Mouse (Mus musculus) CH12.LX (cell line): Measurements from ENCODE around the gene Mlxip. TPM values are rescaled to one million over a fixed set of nuclear protein-coding genes. Genes with fewer than 3 reads are reported as not detected.

Experiments used
- DNase-seq: peaks from one replicate; pipeline ENCODE4 v3.0.0-alpha.2; 2013; ENCODE audit errors: extremely low read depth
- H3K27ac ChIP-seq: 2 replicates; pipeline ENCODE4 v1.5.1; 2012; ENCODE audit warnings: low read depth, mild to moderate bottlenecking, control low read depth, moderate library complexity; ENCODE audit not compliant: insufficient read depth
- H3K27me3 ChIP-seq: replicated peaks from 2 replicates; pipeline ENCODE3; 2012; ENCODE audit warnings: inconsistent platforms
- H3K36me3 ChIP-seq, 2 experiments: replicated peaks in 1 of 2; 2 replicates each; pipeline versions ENCODE3 to v1.6.1; 2012; ENCODE audit warnings: inconsistent platforms in 1 of 2, low read length in 1 of 2, mild to moderate bottlenecking in 1 of 2, mixed read lengths in 1 of 2, moderate library complexity in 1 of 2; ENCODE audit not compliant: control insufficient read depth in 1 of 2, insufficient read depth in 1 of 2
- H3K4me1 ChIP-seq, 2 experiments: 2 replicates each; pipeline ENCODE4 v1.6.1; 2012; ENCODE audit warnings: inconsistent platforms in 1 of 2, moderate library complexity in 1 of 2; ENCODE audit not compliant: insufficient read depth in 2 of 2, control insufficient read depth in 1 of 2
- H3K4me2 ChIP-seq: 2 replicates; pipeline ENCODE4 v1.6.1; 2012; ENCODE audit warnings: low read depth, mild to moderate bottlenecking, control low read depth; ENCODE audit not compliant: poor library complexity, insufficient read depth, severe bottlenecking
- H3K4me3 ChIP-seq, 3 experiments: fragments of 150-350 bp in 1 of 3; sonication (generic) in 1 of 3; replicated peaks in 1 of 3; 2 replicates each; pipeline versions ENCODE3 to v1.5.1; 2011 to 2012; ENCODE audit warnings: low read depth in 2 of 3, low read length in 2 of 3, mild to moderate bottlenecking in 2 of 3, moderate library complexity in 2 of 3, control low read depth in 1 of 3, improper control_type of control experiment in 1 of 3, inconsistent platforms in 1 of 3, mixed read lengths in 1 of 3; ENCODE audit not compliant: poor library complexity in 1 of 3
- H3K79me2 ChIP-seq: replicated peaks from 2 replicates; pipeline ENCODE4 v1.6.1; 2012; ENCODE audit warnings: mild to moderate bottlenecking, moderate library complexity; ENCODE audit not compliant: control insufficient read depth, poor library complexity, insufficient read depth, severe bottlenecking; ENCODE audit errors: extremely low read depth
- H3K9ac ChIP-seq: 2 replicates; pipeline ENCODE4 v1.6.1; 2012; ENCODE audit warnings: low read depth, mild to moderate bottlenecking, control low read depth, moderate library complexity; ENCODE audit not compliant: insufficient read depth
- H3K9me3 ChIP-seq: replicated peaks from 2 replicates; pipeline ENCODE3; 2012; ENCODE audit warnings: low read length, inconsistent platforms, mixed read lengths
- BHLHE40 ChIP-seq: IDR thresholded peaks from 2 replicates; pipeline ENCODE4 v1.6.1; 2011; ENCODE audit warnings: mild to moderate bottlenecking, low read depth, low read length, improper control_type of control experiment
- CHD2 ChIP-seq: IDR thresholded peaks from 2 replicates; pipeline ENCODE4 v1.6.1; 2011; ENCODE audit warnings: low read length, improper control_type of control experiment
- CTCF ChIP-seq, 2 experiments: IDR thresholded peaks in 1 of 2; conservative IDR thresholded peaks in 1 of 2; 2 replicates each; pipeline ENCODE4 v1.5.1; 2011 to 2012; ENCODE audit warnings: low read depth in 2 of 2, low read length in 2 of 2, improper control_type of control experiment in 1 of 2, inconsistent platforms in 1 of 2, mild to moderate bottlenecking in 1 of 2, moderate library complexity in 1 of 2
- ELF1 ChIP-seq: IDR thresholded peaks from 2 replicates; pipeline ENCODE4 v1.6.1; 2014; ENCODE audit warnings: low read depth, mild to moderate bottlenecking, inconsistent platforms, low read length, improper control_type of control experiment
- ETS1 ChIP-seq: conservative IDR thresholded peaks from 2 replicates; pipeline ENCODE4 v1.6.1; 2012; ENCODE audit warnings: low read depth, mild to moderate bottlenecking, inconsistent platforms, low read length, improper control_type of control experiment, moderate library complexity
- HCFC1 ChIP-seq: IDR thresholded peaks from 2 replicates; pipeline ENCODE4 v1.6.1; 2012; ENCODE audit warnings: low read depth, mild to moderate bottlenecking, inconsistent platforms, low read length, improper control_type of control experiment
- IRF4 ChIP-seq: IDR thresholded peaks from 2 replicates; pipeline ENCODE4 v1.6.1; 2014; ENCODE audit warnings: low read depth, mild to moderate bottlenecking, inconsistent platforms, low read length, improper control_type of control experiment
- JUN ChIP-seq: IDR thresholded peaks from 2 replicates; pipeline ENCODE4 v1.6.1; 2011; ENCODE audit warnings: low read depth, mild to moderate bottlenecking, low read length, improper control_type of control experiment, moderate library complexity; ENCODE audit not compliant: insufficient read depth
- JUND ChIP-seq: conservative IDR thresholded peaks from 2 replicates; pipeline ENCODE4 v1.6.1; 2011; ENCODE audit warnings: low read depth, low read length, improper control_type of control experiment
- KAT2A ChIP-seq: IDR thresholded peaks from 2 replicates; pipeline ENCODE4 v1.6.1; 2012; ENCODE audit warnings: low read length, improper control_type of control experiment, inconsistent platforms; ENCODE audit not compliant: insufficient replicate concordance
- MAX ChIP-seq: IDR thresholded peaks from 2 replicates; pipeline ENCODE4 v1.6.1; 2011; ENCODE audit warnings: low read length, improper control_type of control experiment
- MAZ ChIP-seq: IDR thresholded peaks from 2 replicates; pipeline ENCODE4 v1.6.1; 2012; ENCODE audit warnings: low read depth, mild to moderate bottlenecking, inconsistent platforms, low read length, improper control_type of control experiment, moderate library complexity
- MXI1 ChIP-seq: IDR thresholded peaks from 2 replicates; pipeline ENCODE4 v1.6.1; 2011; ENCODE audit warnings: mild to moderate bottlenecking, low read depth, low read length, improper control_type of control experiment
- MYC ChIP-seq: IDR thresholded peaks from 2 replicates; pipeline ENCODE4 v1.6.1; 2011; ENCODE audit warnings: low read depth, mild to moderate bottlenecking, improper control_type of control experiment, low read length
- NRF1 ChIP-seq: IDR thresholded peaks from 2 replicates; pipeline ENCODE4 v1.6.1; 2014; ENCODE audit warnings: low read depth, mild to moderate bottlenecking, inconsistent platforms, low read length, improper control_type of control experiment, moderate library complexity
- PAX5 ChIP-seq: IDR thresholded peaks from 2 replicates; pipeline ENCODE4 v1.6.1; 2012; ENCODE audit warnings: low read length, inconsistent platforms, mixed read lengths
- POLR2A ChIP-seq: IDR thresholded peaks from 2 replicates; pipeline ENCODE4 v1.6.1; 2011; ENCODE audit warnings: low read depth, mild to moderate bottlenecking, improper control_type of control experiment, low read length
- RAD21 ChIP-seq: IDR thresholded peaks from 2 replicates; pipeline ENCODE4 v1.6.1; 2011; ENCODE audit warnings: low read depth, mild to moderate bottlenecking, low read length, improper control_type of control experiment, moderate library complexity
- SMC3 ChIP-seq: IDR thresholded peaks from 2 replicates; pipeline ENCODE4 v1.6.1; 2011; ENCODE audit warnings: low read depth, low read length, improper control_type of control experiment
- TBP ChIP-seq: conservative IDR thresholded peaks from 2 replicates; pipeline ENCODE4 v1.6.1; 2011; ENCODE audit warnings: low read depth, low read length, improper control_type of control experiment
- UBTF ChIP-seq: IDR thresholded peaks from 2 replicates; pipeline ENCODE4 v1.6.1; 2012; ENCODE audit warnings: low read depth, mild to moderate bottlenecking, inconsistent platforms, low read length, improper control_type of control experiment, moderate library complexity
- USF2 ChIP-seq: conservative IDR thresholded peaks from 2 replicates; pipeline ENCODE4 v1.6.1; 2011; ENCODE audit warnings: low read depth, low read length, improper control_type of control experiment
- ZC3H11A ChIP-seq: IDR thresholded peaks from 2 replicates; pipeline ENCODE4 v1.6.1; 2012; ENCODE audit warnings: low read depth, mild to moderate bottlenecking, inconsistent platforms, low read length, improper control_type of control experiment
- ZNF384 ChIP-seq: IDR thresholded peaks from 2 replicates; pipeline ENCODE4 v1.6.1; 2012; ENCODE audit warnings: low read depth, low read length, improper control_type of control experiment, inconsistent platforms
- dilution Hi-C: fragments of 300-500 bp; cut with MboI; formaldehyde crosslinking; loops from 2 replicates; pipeline ENCODE4 v1.14.3; 2020; ENCODE audit warnings: low sequenced_read_pairs; ENCODE audit not compliant: extremely low pct_unique_long_range_greater_than_20kb, extremely low pct_ligation_motif_present
- in situ Hi-C: fragments of 300-500 bp; cut with MboI; formaldehyde crosslinking; loops from 3 replicates; pipeline ENCODE4 v1.14.3; 2019; ENCODE audit warnings: low sequenced_read_pairs, low pct_ligation_motif_present, low pct_unique_long_range_greater_than_20kb, mixed read lengths
- polyA plus RNA-seq: library from polyadenylated mRNA; unstranded; fragments of >175 nt; gene quantifications from 2 replicates; pipeline ENCODE4 v1.2.1, GENCODE M21; 2012; ENCODE audit warnings: low read depth; ENCODE audit not compliant: insufficient read length
- total RNA-seq, 2 experiments: library from RNA; depleted of rRNA; stranded (reverse); fragments of 300-350 nt in 1 of 2; fragments of >200 nt in 1 of 2; gene quantifications; 2 replicates each; pipeline ENCODE4 v1.2.3; 2012 to 2014

The Mlxip gene
- total and polyA plus RNA-seq, 3 experiments = 4.3 to 17.9 (median 7.4) TPM

DNA sequence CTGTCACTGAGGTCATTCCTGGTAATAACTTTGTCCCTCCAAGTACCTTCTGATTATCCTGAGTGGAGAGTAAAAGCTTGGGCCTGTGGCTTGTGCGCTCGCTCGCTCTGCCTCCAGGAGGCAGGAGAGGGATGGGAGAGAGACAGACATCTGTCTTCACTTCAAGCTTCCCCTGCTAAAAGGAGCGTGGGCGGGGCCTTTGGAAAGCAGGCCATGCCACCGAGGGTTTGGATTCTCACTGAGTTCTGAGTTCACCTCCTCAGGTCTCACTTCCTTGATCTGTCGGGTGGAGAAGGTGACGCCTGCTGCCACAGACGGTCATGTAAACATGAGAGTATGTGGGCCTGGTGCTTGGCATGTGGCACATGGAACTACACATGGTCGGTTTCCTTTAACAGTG is 44.2 kb upstream of the Mlxip start:
- H3K36me3 ChIP-seq = peaks cover 0 to 40% of the 10 kb centered on the region in 2 experiments
- TF ChIP-seq ZNF384 (no peak), JUND (no peak), RAD21 (peak; percentile 30), IRF4 (no peak), ELF1 (no peak), CHD2 (no peak), HCFC1 (no peak), CTCF (conservative IDR thresholded peaks at IDR 0.05 in 1 of 2, IDR thresholded peaks at IDR 0.05 in 1 of 2; ENCODE audit: low read depth in 2 of 2, low read length in 2 of 2) (peak in 1 of 2 experiments; percentile 51; a peak in 2 of 4 replicates), UBTF (no peak), MXI1 (peak; percentile 57; the same call in 1 of the 2 replicates), TBP (no peak), MYC (no peak), ETS1 (no peak), SMC3 (peak; percentile 43), MAZ (no peak), POLR2A (no peak), JUN (no peak), BHLHE40 (0 out of 2 replicates have a peak, but pooled peaks have one; percentile 13), USF2 (no peak), MAX (no peak), PAX5 (no peak)
- H3K27ac ChIP-seq = no peak overlapping the region
- no peaks in the 10 kb centered on the region; the same call in 1 of the 2 replicates for H3K79me2 ChIP-seq
- H3K9me3 ChIP-seq = no peaks in the 10 kb centered on the region
- no peak overlapping the region for H3K4me3 ChIP-seq
- peak; percentile 55 for DNase-seq
- dilution Hi-C loops = no loop called here
- H3K27me3 ChIP-seq = no peaks in the 10 kb centered on the region
- H3K9ac ChIP-seq = no peak overlapping the region
- H3K4me1 ChIP-seq = peaks cover 11 to 41% of the 10 kb centered on the region in 2 experiments
- H3K4me2 ChIP-seq = no peak overlapping the region
- in situ Hi-C loops = no loop called here

DNA sequence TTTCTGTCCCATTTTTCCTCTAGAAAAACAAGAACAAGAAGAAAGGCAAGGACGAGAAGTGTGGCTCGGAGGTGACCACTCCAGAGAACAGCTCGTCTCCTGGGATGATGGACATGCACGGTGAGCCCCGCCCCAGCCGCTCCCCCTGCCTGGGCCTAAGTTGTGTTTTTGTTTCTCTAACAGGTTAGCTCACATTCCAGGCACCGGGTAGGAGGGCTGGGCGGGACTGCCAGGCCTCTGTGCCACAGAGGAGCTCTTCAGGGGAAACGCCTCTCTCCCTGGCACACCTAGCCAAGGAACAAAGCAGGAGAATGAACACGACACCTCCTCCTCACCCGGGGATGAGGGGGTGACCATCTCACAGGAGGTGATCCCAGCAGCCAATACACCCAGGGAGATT is 38.7 kb upstream of the Mlxip start:
- dilution Hi-C loops = no loop called here
- peaks cover 23 to 83% of the 10 kb centered on the region in 2 experiments for H3K36me3 ChIP-seq

More for the DNA sequence above, 38.7 kb upstream of the Mlxip start:
- Histone ChIP-seq H3K27me3 (no peaks in the 10 kb centered on the region), H3K79me2 (no peaks in the 10 kb centered on the region), H3K9me3 (no peaks in the 10 kb centered on the region), H3K4me2 (no peak overlapping the region), H3K9ac (no peak overlapping the region), H3K4me1 (no peaks in the 10 kb centered on the region; a peak in 1 of 4 replicates), H3K27ac (no peak overlapping the region), H3K4me3 (no peak overlapping the region)
- no peak for DNase-seq
- in situ Hi-C loops = loop anchor here (5.0 kb wide), 1 partner anchor 84 kb away; no protein-coding TSS in a partner anchor
- no peak for TF ChIP-seq NRF1
- no peak for TF ChIP-seq ZC3H11A
- TF ChIP-seq TBP = no peak
- no peak for TF ChIP-seq KAT2A
